Mouse (Mus musculus) granulocyte monocyte progenitor cell, adult 5-6 weeks (primary cell): ENCODE measurements around the gene Atp8a2. TPM values are rescaled to one million over a fixed set of nuclear protein-coding genes. Genes with fewer than 3 reads are reported as not detected.

ENCODE experiments used
- ATAC-seq: replicated peaks from 2 replicates; pipeline ENCODE4 v1.8.0; 2016; ENCODE audit warnings: mild to moderate bottlenecking, moderate TSS enrichment, inconsistent platforms; ENCODE audit not compliant: poor library complexity, severe bottlenecking
- total RNA-seq, 2 experiments: library from RNA; stranded (forward) in 1 of 2; stranded (reverse) in 1 of 2; fragments of 200-712, 200-1000 nt in 1 of 2; fragments of >200 nt in 1 of 2; fragmentation: Nextera tagmentation in 1 of 2; gene quantifications; 2 replicates each; pipeline ENCODE4 v1.2.3; 2014 to 2017

Gene Atp8a2
- total RNA-seq (2014; fragmentation: Nextera tagmentation) (0.21 and 1.3 TPM in 2 replicates), total RNA-seq (2017) (0.56 and 1.3 TPM in 2 replicates)

- ATAC-seq = no peak
Observed at GRCm38 (mm10) chr14:60196884-60197283, at the start of gene Atp8a2. Atp8a2 (minus strand) TSS chr14:60197179.

GRCm38 (mm10) chr14:60238551-60238950 is 41.6 kb upstream of the Atp8a2 start:
- ATAC-seq = no peak

- no peak for ATAC-seq
Observed at GRCm38 (mm10) chr14:60219886-60220285, 22.9 kb upstream of the Atp8a2 start.

GRCm38 (mm10) chr14:60217616-60218015 is 20.6 kb upstream of the Atp8a2 start:
- ATAC-seq = no peak

- no peak for ATAC-seq
Observed at GRCm38 (mm10) chr14:60216125-60216524, 19.1 kb upstream of the Atp8a2 start.

GRCm38 (mm10) chr14:60215000-60215399 is 18.0 kb upstream of the Atp8a2 start:
- ATAC-seq = no peak

GRCm38 (mm10) chr14:60214040-60214439 is 17.1 kb upstream of the Atp8a2 start:
- no peak for ATAC-seq

GRCm38 (mm10) chr14:60209166-60209565 is 12.2 kb upstream of the Atp8a2 start:
- no peak for ATAC-seq

- ATAC-seq = peak; percentile 83
Observed at GRCm38 (mm10) chr14:60204993-60205392, 8.0 kb upstream of the Atp8a2 start.

GRCm38 (mm10) chr14:60195999-60196398 is 980 bp downstream of the Atp8a2 start:
- no peak for ATAC-seq

- peak; percentile 48 for ATAC-seq
Observed at GRCm38 (mm10) chr14:60194606-60195005, 2.4 kb downstream of the Atp8a2 start.

- ATAC-seq = no peak
Observed at GRCm38 (mm10) chr14:60189771-60190170, 7.2 kb downstream of the Atp8a2 start.

GRCm38 (mm10) chr14:60188201-60188825 is 8.7 kb downstream of the Atp8a2 start:
- ATAC-seq = no peak

- ATAC-seq = no peak
Observed at GRCm38 (mm10) chr14:60181306-60181705, 15.7 kb downstream of the Atp8a2 start.

GRCm38 (mm10) chr14:60178571-60178955 is 18.4 kb downstream of the Atp8a2 start:
- no peak for ATAC-seq

- peak; percentile 43 for ATAC-seq
Observed at GRCm38 (mm10) chr14:60177614-60178570, 19.1 kb downstream of the Atp8a2 start.

- peak; percentile 43 for ATAC-seq
Observed at GRCm38 (mm10) chr14:60176891-60177613, 19.9 kb downstream of the Atp8a2 start.

GRCm38 (mm10) chr14:60176469-60176890 is 20.5 kb downstream of the Atp8a2 start:
- ATAC-seq = peak; percentile 90

- no peak for ATAC-seq
Observed at GRCm38 (mm10) chr14:60172286-60173055, 24.5 kb downstream of the Atp8a2 start.
